Mouse (Mus musculus) cerebellum, adult 9-11 months (tissue): Measurements from ENCODE around the gene Fut1.
"Not testable (repeated sequence)": the region's sequence is repeated elsewhere in the genome, so short reads cannot be mapped to it uniquely, and the experiment has no call there.

Source experiments
- DNase-seq: peaks from one replicate; pipeline ENCODE4 v3.0.0; 2022

Fut1 gene

GRCm38 (mm10) chr7:45640191-45640957 is 23.3 kb downstream of the Fut1 start:
- DNase-seq, result peak; percentile 72

- DNase-seq, result peak; percentile 79
These were observed 24.4 kb downstream of the Fut1 start for GRCm38 (mm10) chr7:45641391-45642040.

GRCm38 (mm10) chr7:45642083-45642482 is 25.0 kb downstream of the Fut1 start:
- DNase-seq, result peak; percentile 78

GRCm38 (mm10) chr7:45642503-45643255 is 25.6 kb downstream of the Fut1 start:
- no peak for DNase-seq

- DNase-seq, result peak; percentile 100
These were observed 26.5 kb downstream of the Fut1 start for GRCm38 (mm10) chr7:45643441-45644178.

GRCm38 (mm10) chr7:45644183-45644582 is 27.1 kb downstream of the Fut1 start:
- peak; percentile 85 for DNase-seq

- DNase-seq, result peak; percentile 71
These were observed 27.9 kb downstream of the Fut1 start for GRCm38 (mm10) chr7:45644872-45645590.

GRCm38 (mm10) chr7:45645591-45645971 is 28.5 kb downstream of the Fut1 start:
- peak; percentile 33 for DNase-seq

- DNase-seq, result peak; percentile 7
These were observed 29.6 kb downstream of the Fut1 start for GRCm38 (mm10) chr7:45646671-45647070.

- DNase-seq, result no peak
These were observed 32.3 kb downstream of the Fut1 start for GRCm38 (mm10) chr7:45649351-45649750.

GRCm38 (mm10) chr7:45650484-45650883 is 33.4 kb downstream of the Fut1 start:
- not testable (repeated sequence) for DNase-seq

- no peak for DNase-seq
These were observed 37.4 kb downstream of the Fut1 start for GRCm38 (mm10) chr7:45654424-45655047.

- DNase-seq, result no peak
These were observed 43.8 kb downstream of the Fut1 start for GRCm38 (mm10) chr7:45660746-45661478.

GRCm38 (mm10) chr7:45661702-45662101 is 44.6 kb downstream of the Fut1 start:
- not testable (repeated sequence) for DNase-seq

- DNase-seq, result no peak
These were observed 48.4 kb downstream of the Fut1 start for GRCm38 (mm10) chr7:45665303-45666138.

GRCm38 (mm10) chr7:45666161-45666560 is 49.1 kb downstream of the Fut1 start, which contains the start of gene Fut2:
Gene Fut2, minus strand, starts transcription at chr7:45666394.
- DNase-seq, result no peak

GRCm38 (mm10) chr7:45667761-45668160 is 50.7 kb downstream of the Fut1 start:
- no peak for DNase-seq

GRCm38 (mm10) chr7:45668921-45669320 is 51.8 kb downstream of the Fut1 start:
- no peak for DNase-seq
